Mouse (Mus musculus): Measurements from ENCODE around the gene Npnt. TPM values are rescaled to one million over a fixed set of nuclear protein-coding genes. Genes with fewer than 3 reads are reported as not detected.

The Npnt gene
- polyA plus RNA-seq, 1 experiment from 2014 or later, result 2.7 TPM

- H3K4me1 ChIP-seq, result no peaks in the 10 kb centered on the region
- H3K4me3 ChIP-seq, result no peak overlapping the region
- H3K36me3 ChIP-seq, result no peaks in the 10 kb centered on the region
These were observed 44.7 kb downstream of the Npnt start for GRCm38 (mm10) chr3:132905224-132905930.

GRCm38 (mm10) chr3:132903386-132903785, 46.7 kb downstream of the Npnt start:
- WGBS (ENCODE audit: insufficient replicate concordance), result 83% methylated on average over 11 of the region's 11 CpGs
- H3K9ac ChIP-seq, result no peak overlapping the region
- ATAC-seq, result no peak
- H3K4me1 ChIP-seq, result no peaks in the 10 kb centered on the region
- H3K4me3 ChIP-seq, result no peak overlapping the region
- no peak overlapping the region for H3K27ac ChIP-seq
- no peaks in the 10 kb centered on the region for H3K36me3 ChIP-seq
- no peaks in the 10 kb centered on the region for H3K27me3 ChIP-seq (replicated peaks)
- no peak overlapping the region for H3K4me2 ChIP-seq
- H3K9me3 ChIP-seq (replicated peaks), result no peaks in the 10 kb centered on the region

More at GRCm38 (mm10) chr3:132905224-132905930, 44.7 kb downstream of the Npnt start:
- H3K4me2 ChIP-seq, result no peak overlapping the region
- ATAC-seq, result no peak
- H3K9ac ChIP-seq, result no peak overlapping the region
- H3K9me3 ChIP-seq (replicated peaks), result no peaks in the 10 kb centered on the region
- 72% methylated on average over 7 of the region's 7 CpGs for WGBS (ENCODE audit: insufficient replicate concordance)
- no peak overlapping the region for H3K27ac ChIP-seq
- no peaks in the 10 kb centered on the region for H3K27me3 ChIP-seq (replicated peaks)

GRCm38 (mm10) chr3:132902921-132903320, 47.2 kb downstream of the Npnt start:
- no peak for ATAC-seq
- no peak overlapping the region for H3K27ac ChIP-seq
- no peak overlapping the region for H3K9ac ChIP-seq
- H3K4me2 ChIP-seq, result no peak overlapping the region
- 73% methylated on average over 5 of the region's 5 CpGs for WGBS (ENCODE audit: insufficient replicate concordance)
- no peak overlapping the region for H3K4me3 ChIP-seq
- no peaks in the 10 kb centered on the region for H3K36me3 ChIP-seq
- H3K4me1 ChIP-seq, result no peaks in the 10 kb centered on the region
- no peaks in the 10 kb centered on the region for H3K27me3 ChIP-seq (replicated peaks)
- H3K9me3 ChIP-seq (replicated peaks), result no peaks in the 10 kb centered on the region

- 74% methylated on average over 6 of the region's 6 CpGs for WGBS (ENCODE audit: insufficient replicate concordance)
- ATAC-seq, result no peak
These were observed 47.9 kb downstream of the Npnt start for GRCm38 (mm10) chr3:132902206-132902605.

GRCm38 (mm10) chr3:132897891-132898290, 52.2 kb downstream of the Npnt start:
- no peaks in the 10 kb centered on the region for H3K36me3 ChIP-seq
- no peak overlapping the region for H3K4me3 ChIP-seq
- H3K9me3 ChIP-seq (replicated peaks), result no peaks in the 10 kb centered on the region
- H3K4me2 ChIP-seq, result no peak overlapping the region
- H3K4me1 ChIP-seq, result no peaks in the 10 kb centered on the region
- no peaks in the 10 kb centered on the region for H3K27me3 ChIP-seq (replicated peaks)
- H3K27ac ChIP-seq, result no peak overlapping the region
- no peak overlapping the region for H3K9ac ChIP-seq
- 79% methylated on average over 4 of the region's 4 CpGs for WGBS (ENCODE audit: insufficient replicate concordance)
- ATAC-seq, result no peak

More at GRCm38 (mm10) chr3:132902206-132902605, 47.9 kb downstream of the Npnt start:
- H3K9me3 ChIP-seq (replicated peaks), result no peaks in the 10 kb centered on the region
- no peak overlapping the region for H3K27ac ChIP-seq
- H3K36me3 ChIP-seq, result no peaks in the 10 kb centered on the region
- H3K9ac ChIP-seq, result no peak overlapping the region
- no peak overlapping the region for H3K4me2 ChIP-seq
- no peaks in the 10 kb centered on the region for H3K4me1 ChIP-seq
- H3K4me3 ChIP-seq, result no peak overlapping the region
- H3K27me3 ChIP-seq (replicated peaks), result no peaks in the 10 kb centered on the region

DNA sequence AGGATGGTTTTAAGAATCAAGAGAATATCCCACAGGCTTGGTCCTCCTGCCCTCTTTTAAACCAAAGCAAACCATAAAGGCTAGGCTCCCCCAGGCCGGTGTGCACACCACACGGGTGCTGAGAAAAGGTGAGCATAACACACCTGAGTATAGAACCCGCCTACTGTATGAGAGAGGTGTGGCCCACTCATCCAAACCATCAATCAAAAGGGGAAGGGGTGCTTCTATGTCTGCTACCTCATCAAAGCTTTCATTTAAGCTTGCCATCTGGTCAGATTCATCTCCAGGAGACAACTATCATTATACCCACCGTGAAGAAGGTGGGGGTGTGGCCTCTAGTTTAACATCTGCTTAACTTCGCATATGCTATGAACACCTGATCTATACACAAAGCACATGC, 52.7 kb downstream of the Npnt start:
- Histone ChIP-seq H3K9me3 (replicated peaks) (no peaks in the 10 kb centered on the region), H3K4me1 (no peaks in the 10 kb centered on the region), H3K4me2 (no peak overlapping the region), H3K36me3 (no peaks in the 10 kb centered on the region), H3K9ac (no peak overlapping the region), H3K27me3 (replicated peaks) (no peaks in the 10 kb centered on the region), H3K4me3 (no peak overlapping the region), H3K27ac (no peak overlapping the region)
- 77% methylated on average over 5 of the region's 5 CpGs for WGBS (ENCODE audit: insufficient replicate concordance)
- no peak for ATAC-seq

DNA sequence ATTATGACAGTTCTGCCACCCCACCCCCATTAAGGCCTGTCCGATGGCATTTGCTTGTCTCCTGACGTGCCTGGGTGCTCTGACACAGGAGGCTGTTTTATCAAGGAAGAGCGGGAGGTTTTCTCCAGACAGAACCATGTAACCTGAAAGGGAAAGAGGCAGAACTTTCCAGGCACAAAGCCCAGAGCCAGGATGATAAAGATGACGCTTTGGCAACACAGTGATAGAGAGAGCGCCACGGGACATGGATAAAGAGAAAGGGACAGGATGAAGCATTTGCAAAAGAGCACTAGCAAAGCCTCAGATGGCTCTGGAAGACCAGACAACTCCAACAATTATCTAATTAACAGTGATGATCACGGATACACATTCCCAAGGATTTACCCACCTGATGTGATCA, 56.0 kb downstream of the Npnt start:
- 72% methylated on average over 7 of the region's 7 CpGs for WGBS (ENCODE audit: insufficient replicate concordance)

DNA sequence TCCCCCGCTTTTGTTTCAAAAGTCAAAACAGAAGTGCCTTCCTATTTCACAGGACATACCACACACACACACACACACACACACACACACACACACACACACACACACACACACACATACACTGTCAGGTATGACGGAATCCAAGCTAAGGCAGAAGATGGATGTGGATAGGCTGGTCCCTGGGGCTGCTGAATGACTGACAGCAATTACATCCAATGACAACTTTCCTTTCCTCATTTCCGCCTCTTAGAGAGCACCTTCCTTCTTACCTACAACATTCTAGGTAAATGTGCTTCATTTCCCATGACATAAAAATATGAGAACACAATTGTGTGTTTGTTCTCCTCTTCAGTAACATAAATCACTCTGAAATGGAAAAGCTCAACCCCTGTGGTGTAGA, 56.4 kb downstream of the Npnt start:
- Histone ChIP-seq H3K9ac (no peak overlapping the region), H3K4me1 (no peaks in the 10 kb centered on the region), H3K27me3 (replicated peaks) (no peaks in the 10 kb centered on the region), H3K4me3 (no peak overlapping the region), H3K4me2 (no peak overlapping the region), H3K27ac (no peak overlapping the region), H3K36me3 (no peaks in the 10 kb centered on the region), H3K9me3 (replicated peaks) (no peaks in the 10 kb centered on the region)
- WGBS (ENCODE audit: insufficient replicate concordance), result 66% methylated on average over 3 of the region's 3 CpGs
- ATAC-seq, result no peak

More for the DNA sequence above, 56.0 kb downstream of the Npnt start:
- no peaks in the 10 kb centered on the region for H3K36me3 ChIP-seq
- H3K4me1 ChIP-seq, result no peaks in the 10 kb centered on the region
- no peak for ATAC-seq
- no peak overlapping the region for H3K4me3 ChIP-seq
- H3K9me3 ChIP-seq (replicated peaks), result no peaks in the 10 kb centered on the region
- H3K9ac ChIP-seq, result no peak overlapping the region
- no peak overlapping the region for H3K4me2 ChIP-seq
- no peaks in the 10 kb centered on the region for H3K27me3 ChIP-seq (replicated peaks)
- no peak overlapping the region for H3K27ac ChIP-seq

DNA sequence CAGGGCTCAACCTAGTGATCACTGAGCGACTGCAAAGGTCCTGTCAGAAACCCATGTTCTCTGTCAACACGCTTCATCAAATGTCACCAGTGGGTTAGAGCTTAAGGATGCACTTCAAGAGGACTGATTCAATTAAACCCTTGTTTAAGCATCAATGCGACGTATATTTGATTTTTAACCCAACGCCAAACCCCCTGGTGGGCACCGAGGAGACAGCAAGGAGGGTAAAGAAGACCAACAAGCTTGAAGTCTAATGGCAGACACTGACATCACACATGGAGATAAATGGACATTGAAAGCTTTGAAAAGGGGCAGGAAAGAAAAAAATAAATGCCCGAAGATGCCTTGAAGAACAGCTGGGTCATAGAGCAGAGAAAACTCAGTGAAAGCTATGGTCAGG, 57.0 kb downstream of the Npnt start:
- 71% methylated on average over 7 of the region's 7 CpGs for WGBS (ENCODE audit: insufficient replicate concordance)
- no peak for ATAC-seq
- Histone ChIP-seq H3K27ac (no peak overlapping the region), H3K9me3 (replicated peaks) (no peaks in the 10 kb centered on the region), H3K27me3 (replicated peaks) (no peaks in the 10 kb centered on the region), H3K4me3 (no peak overlapping the region), H3K36me3 (no peaks in the 10 kb centered on the region), H3K4me2 (no peak overlapping the region), H3K4me1 (no peaks in the 10 kb centered on the region), H3K9ac (no peak overlapping the region)

GRCm38 (mm10) chr3:132892481-132892880, 57.6 kb downstream of the Npnt start:
- H3K27ac ChIP-seq, result no peak overlapping the region
- WGBS (ENCODE audit: insufficient replicate concordance), result 82% methylated on average over 7 of the region's 7 CpGs
- no peaks in the 10 kb centered on the region for H3K27me3 ChIP-seq (replicated peaks)
- H3K36me3 ChIP-seq, result no peaks in the 10 kb centered on the region
- H3K4me3 ChIP-seq, result no peak overlapping the region
- H3K9me3 ChIP-seq (replicated peaks), result no peaks in the 10 kb centered on the region
- no peak for ATAC-seq
- peaks cover 2% of the 10 kb centered on the region for H3K4me1 ChIP-seq
- no peak overlapping the region for H3K4me2 ChIP-seq
- no peak overlapping the region for H3K9ac ChIP-seq

GRCm38 (mm10) chr3:132887074-132887848, 62.8 kb downstream of the Npnt start:
- WGBS (ENCODE audit: insufficient replicate concordance), result 62% methylated on average over 16 of the region's 16 CpGs
- H3K9me3 ChIP-seq (replicated peaks), result no peaks in the 10 kb centered on the region
- no peak overlapping the region for H3K9ac ChIP-seq
- H3K27ac ChIP-seq, result no peak overlapping the region
- H3K27me3 ChIP-seq (replicated peaks), result no peaks in the 10 kb centered on the region
- H3K4me3 ChIP-seq, result no peak overlapping the region
- H3K4me1 ChIP-seq, result peaks cover 13% of the 10 kb centered on the region
- peak; percentile 74 for ATAC-seq
- H3K36me3 ChIP-seq, result no peaks in the 10 kb centered on the region
- H3K4me2 ChIP-seq, result no peak overlapping the region

- Histone ChIP-seq H3K36me3 (no peaks in the 10 kb centered on the region), H3K4me2 (no peak overlapping the region), H3K27ac (no peak overlapping the region), H3K4me1 (peaks cover 13% of the 10 kb centered on the region), H3K4me3 (no peak overlapping the region), H3K9ac (no peak overlapping the region), H3K27me3 (replicated peaks) (no peaks in the 10 kb centered on the region), H3K9me3 (replicated peaks) (no peaks in the 10 kb centered on the region)
- WGBS (ENCODE audit: insufficient replicate concordance), result 28% methylated on average over 6 of the region's 6 CpGs
- peak; percentile 24; the same call in 1 of the 2 replicates for ATAC-seq
These were observed 63.6 kb downstream of the Npnt start for GRCm38 (mm10) chr3:132886419-132887050.
